Mouse (Mus musculus) small intestine, adult 2 months (tissue): ENCODE data around the gene Tnni1.

Experiments used
- CTCF ChIP-seq: fragments of 200-500 bp; IDR thresholded peaks from 2 replicates; pipeline ENCODE4 v1.5.1; 2012; ENCODE audit warnings: low read depth, mild to moderate bottlenecking, control low read depth, inconsistent platforms, low read length, moderate library complexity, mixed read lengths; ENCODE audit not compliant: insufficient replicate concordance, insufficient read length; ENCODE audit errors: extremely low read depth
- POLR2A ChIP-seq: fragments of 200-500 bp; IDR thresholded peaks from 2 replicates; pipeline ENCODE4 v1.6.1; 2012; ENCODE audit warnings: low read depth, mild to moderate bottlenecking, control low read depth, inconsistent platforms, low read length, moderate library complexity

DNA sequence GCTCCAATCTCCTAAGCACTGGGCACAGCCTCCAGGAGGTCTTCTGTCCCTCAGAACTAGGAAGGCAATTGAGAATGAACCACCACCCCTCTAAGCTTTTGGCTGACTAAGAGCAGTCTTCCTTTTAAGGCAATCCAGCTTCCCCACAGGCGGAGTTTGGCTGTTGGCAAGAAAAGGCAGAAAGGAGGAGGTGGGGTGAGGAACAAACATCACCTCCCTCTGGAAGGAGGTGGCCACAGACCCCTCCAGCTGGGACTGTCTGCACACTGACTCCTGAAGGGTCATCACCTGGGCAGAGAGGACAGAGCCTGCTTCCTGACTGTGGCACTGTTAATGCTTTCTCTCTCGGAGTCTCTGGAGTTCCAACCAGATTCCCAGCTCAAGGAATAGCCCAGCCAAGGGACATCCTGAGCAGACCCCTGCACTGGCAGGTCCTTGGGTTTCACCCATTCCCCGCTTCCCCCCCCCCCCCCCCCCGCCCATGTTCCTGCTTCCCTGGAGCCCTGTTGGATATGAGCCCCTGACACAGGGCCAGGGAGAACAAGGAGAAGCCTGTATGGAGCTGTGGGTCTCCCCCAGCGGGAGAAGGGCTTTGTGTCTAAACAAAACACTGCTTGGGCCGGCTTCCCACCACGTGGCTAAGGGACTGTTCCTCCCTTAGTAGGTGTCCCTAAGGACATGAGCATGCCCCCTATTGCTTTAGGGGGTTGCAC, 44.9 kb upstream of the Tnni1 start:
- TF ChIP-seq CTCF: no peak
- no peak for TF ChIP-seq POLR2A
